Mouse (Mus musculus): Measurements from ENCODE around the gene Cit. TPM values are rescaled to one million over a fixed set of nuclear protein-coding genes. Genes with fewer than 3 reads are reported as not detected.
A peak's percentile ranks its signal among the peaks of the same experiment; 100 is the strongest.
"Not testable (repeated sequence)": the region's sequence is repeated elsewhere in the genome, so short reads cannot be mapped to it uniquely, and the experiment has no call there.

The Cit gene
- 16.6 and 16.8 TPM in 2 replicates for polyA plus RNA-seq (2014; fragmentation: Nextera tagmentation; extraction: Ambion mirVana)

DNA sequence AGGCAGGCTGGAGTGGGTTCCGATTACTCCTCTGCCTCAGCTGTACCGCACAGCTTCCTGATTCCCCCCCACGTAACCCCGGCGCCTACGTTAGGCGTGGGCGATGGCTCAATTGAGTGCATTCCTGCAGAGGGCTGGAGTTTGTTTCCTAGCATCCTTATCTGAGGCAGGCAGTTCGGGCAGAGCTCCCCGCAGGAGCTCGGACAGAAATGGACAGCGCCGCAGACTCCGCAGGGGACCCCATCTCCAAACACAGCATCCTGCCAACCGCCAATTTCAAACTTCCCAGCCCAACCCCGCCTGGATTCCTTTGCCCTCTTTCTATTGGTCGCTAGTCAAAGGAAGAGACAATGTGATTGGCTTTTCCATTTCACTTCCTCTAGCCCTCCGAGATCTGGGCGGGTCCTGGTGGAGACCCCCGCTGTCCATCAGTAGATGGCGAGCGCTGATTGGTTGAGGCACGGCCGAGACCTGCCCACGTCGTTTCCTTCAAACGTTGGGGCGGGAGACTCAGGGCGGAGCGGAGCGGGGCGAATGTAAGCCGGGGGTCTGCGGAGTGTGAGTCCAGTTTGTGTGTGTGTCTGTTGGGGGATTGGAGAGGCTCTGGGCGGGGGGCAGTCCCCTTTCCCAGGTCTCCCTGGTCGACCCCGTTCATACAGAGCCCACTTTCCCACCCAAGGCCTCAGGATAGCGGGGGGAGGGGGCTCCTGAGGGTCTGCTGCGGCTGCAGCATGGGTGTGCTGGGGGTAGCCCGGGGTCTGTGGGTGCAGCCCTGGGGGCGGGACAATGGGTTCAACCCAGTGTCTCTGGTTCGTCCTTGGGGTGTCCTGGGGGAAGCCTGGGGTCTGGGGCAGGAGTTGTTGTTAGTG lies at the start of gene Cit:
Gene Cit (plus strand): TSS at position 513 of the 869 bp plus-strand sequence.
- DNase-seq (ENCODE audit: low spot score) (peak; percentile 99), ATAC-seq (ENCODE audit: low read depth) (peak; percentile 100)
- peak within 1 kb of the TSS; percentile 71 for H3K4me3 ChIP-seq (ENCODE audit: low read depth, low read length)
- H3K4me2 ChIP-seq (ENCODE audit: low read depth, low read length): peak within 1 kb of the TSS; percentile 96
- H3K36me3 ChIP-seq (ENCODE audit: control insufficient read depth, insufficient read depth, low read length): 0 out of 2 replicates have a peak, but pooled peaks cover 3% of the 10 kb centered on the region
- H3K27ac ChIP-seq (replicated peaks; ENCODE audit: low read depth, low read length): 0 out of 2 replicates have a peak within 1 kb of the TSS, but pooled peaks have one; percentile 15
- no peaks in the 10 kb centered on the region for H3K9me3 ChIP-seq (ENCODE audit: control insufficient read depth, low read length)
- under 1% methylated on average over 36 of the region's 42 CpGs for WGBS
- H3K27me3 ChIP-seq (replicated peaks; ENCODE audit: control insufficient read depth, insufficient read depth, low read length): no peaks in the 10 kb centered on the region
- H3K4me1 ChIP-seq (ENCODE audit: control insufficient read depth, insufficient read depth, low read length): peaks cover 13% of the 10 kb centered on the region
- peak within 1 kb of the TSS; percentile 81 for H3K9ac ChIP-seq (ENCODE audit: low read depth, low read length)

DNA sequence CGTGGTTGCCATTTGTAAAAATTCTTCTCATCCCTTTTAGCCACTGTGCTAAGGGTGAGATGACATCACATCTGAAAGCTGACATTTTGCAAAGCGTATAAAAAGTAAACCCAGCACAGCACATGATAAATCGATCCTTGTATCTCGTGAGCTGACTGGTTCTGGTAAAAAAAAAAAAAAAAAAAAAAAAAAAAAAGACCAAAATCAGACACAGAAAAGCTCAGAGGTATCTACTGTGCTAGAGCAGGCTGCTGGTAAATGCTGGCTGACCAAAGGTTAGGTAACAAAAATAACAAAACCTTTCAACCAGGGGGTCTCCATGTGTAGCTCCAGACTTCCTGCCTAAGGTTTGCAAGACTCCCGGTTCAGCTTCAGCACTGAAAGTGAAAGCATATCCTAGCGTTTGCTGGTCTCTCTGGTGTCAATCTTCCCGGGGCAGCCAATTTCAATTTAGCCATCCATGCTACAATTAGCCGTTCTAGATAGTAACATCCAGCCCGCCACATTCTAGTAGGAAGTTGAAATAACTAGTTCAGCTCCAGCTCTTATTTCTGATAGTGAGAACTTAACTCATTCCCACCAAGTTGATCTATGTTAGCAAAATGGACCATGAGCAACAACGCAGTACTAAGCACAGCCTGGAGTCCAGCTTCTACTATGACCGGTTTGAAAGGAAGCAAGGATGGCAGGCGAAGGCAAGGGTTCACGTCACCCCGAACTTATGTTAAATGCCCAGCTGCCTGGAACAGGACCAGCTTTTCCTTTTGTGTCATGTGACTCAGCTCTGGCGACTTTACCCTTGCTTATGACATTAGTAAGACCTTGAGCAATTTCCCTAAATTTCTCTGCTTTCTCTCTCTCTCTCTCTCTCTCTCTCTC lies 45.8 kb upstream of the Cit start:
- WGBS: 57% methylated on average over 15 of the region's 15 CpGs
- peak overlapping the region; percentile 15; the same call in 1 of the 2 replicates for H3K4me2 ChIP-seq (ENCODE audit: low read depth, low read length)
- no peaks in the 10 kb centered on the region for H3K9me3 ChIP-seq (ENCODE audit: control insufficient read depth, low read length)
- H3K27me3 ChIP-seq (replicated peaks; ENCODE audit: control insufficient read depth, insufficient read depth, low read length): no peaks in the 10 kb centered on the region
- H3K9ac ChIP-seq (ENCODE audit: low read depth, low read length): no peak overlapping the region
- ATAC-seq (ENCODE audit: low read depth) (no peak), DNase-seq (ENCODE audit: low spot score) (no peak)
- H3K36me3 ChIP-seq (ENCODE audit: control insufficient read depth, insufficient read depth, low read length): no peaks in the 10 kb centered on the region
- no peak overlapping the region for H3K27ac ChIP-seq (replicated peaks; ENCODE audit: low read depth, low read length)
- H3K4me1 ChIP-seq (ENCODE audit: control insufficient read depth, insufficient read depth, low read length): no peaks in the 10 kb centered on the region; the same call in 1 of the 2 replicates
- no peak overlapping the region for H3K4me3 ChIP-seq (ENCODE audit: low read depth, low read length)

DNA sequence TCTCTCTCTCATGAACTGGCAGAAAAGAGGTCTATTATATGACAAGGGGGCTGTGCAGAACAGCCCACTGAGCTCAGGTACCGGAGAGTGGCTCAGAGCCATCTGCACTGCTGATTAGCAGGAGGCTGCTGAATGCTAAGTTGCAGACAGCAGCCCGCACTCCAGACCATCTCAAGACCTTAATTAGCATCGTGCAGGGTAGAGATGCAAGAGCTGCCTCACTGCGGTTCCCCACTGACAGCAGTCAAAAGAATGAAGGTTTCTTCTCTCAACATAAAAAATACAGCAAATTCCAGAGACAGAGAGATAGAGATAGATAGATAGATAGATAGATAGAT lies 45.2 kb upstream of the Cit start:
- Histone ChIP-seq H3K27ac (replicated peaks; ENCODE audit: low read depth, low read length) (no peak overlapping the region), H3K4me2 (ENCODE audit: low read depth, low read length) (no peak overlapping the region), H3K9me3 (ENCODE audit: control insufficient read depth, low read length) (no peaks in the 10 kb centered on the region), H3K36me3 (ENCODE audit: control insufficient read depth, insufficient read depth, low read length) (no peaks in the 10 kb centered on the region), H3K9ac (ENCODE audit: low read depth, low read length) (no peak overlapping the region), H3K4me1 (ENCODE audit: control insufficient read depth, insufficient read depth, low read length) (no peaks in the 10 kb centered on the region; the same call in 1 of the 2 replicates), H3K27me3 (replicated peaks; ENCODE audit: control insufficient read depth, insufficient read depth, low read length) (no peaks in the 10 kb centered on the region), H3K4me3 (ENCODE audit: low read depth, low read length) (no peak overlapping the region)
- DNase-seq (ENCODE audit: low spot score): no peak
- ATAC-seq (ENCODE audit: low read depth): no peak
- WGBS: 44% methylated on average over 4 of the region's 4 CpGs

DNA sequence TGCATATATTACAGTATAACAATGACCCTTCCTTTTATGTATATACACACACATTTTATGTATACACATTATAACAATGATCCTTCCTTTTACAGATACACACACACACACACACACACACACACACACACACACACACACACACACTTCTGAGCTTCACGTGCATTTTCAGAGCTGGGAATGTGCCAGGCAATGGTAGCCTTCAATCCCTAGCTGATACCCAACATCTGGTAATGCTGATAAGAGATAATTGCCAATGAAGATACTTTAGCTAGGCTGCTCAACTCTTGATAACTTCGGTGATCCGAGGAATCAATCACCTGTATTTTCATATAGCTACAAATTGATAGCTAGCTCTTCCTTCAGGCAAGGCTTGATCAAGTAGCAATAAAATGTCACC lies 32.8 kb upstream of the Cit start:
- ATAC-seq (ENCODE audit: low read depth): no peak
- WGBS: 88% methylated on average over 3 of the region's 3 CpGs
- no peaks in the 10 kb centered on the region for H3K27me3 ChIP-seq (replicated peaks; ENCODE audit: control insufficient read depth, insufficient read depth, low read length)

DNA sequence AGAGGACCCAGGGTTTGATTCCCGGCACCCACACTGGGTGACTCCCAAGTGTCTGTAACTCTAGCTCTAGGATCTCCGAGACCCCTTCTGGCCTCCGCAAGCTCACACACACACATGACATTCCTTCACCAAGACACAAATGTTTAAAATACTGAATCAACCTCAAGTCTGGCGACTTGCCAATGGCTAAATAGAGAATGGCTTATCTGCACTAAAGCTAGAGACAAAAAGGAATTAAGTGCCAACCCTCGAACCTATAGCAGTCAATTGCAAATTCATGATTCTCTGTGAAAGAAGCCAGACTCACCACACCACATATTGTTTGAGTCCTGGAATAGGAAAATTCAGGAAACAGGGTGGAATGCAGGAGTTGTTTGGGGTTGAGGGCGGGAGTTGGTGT lies 28.1 kb upstream of the Cit start:
- ATAC-seq (ENCODE audit: low read depth) (no peak), DNase-seq (ENCODE audit: low spot score) (peak; percentile 68)
- Histone ChIP-seq H3K4me1 (ENCODE audit: control insufficient read depth, insufficient read depth, low read length) (no peaks in the 10 kb centered on the region), H3K4me3 (ENCODE audit: low read depth, low read length) (no peak overlapping the region), H3K4me2 (ENCODE audit: low read depth, low read length) (no peak overlapping the region), H3K9ac (ENCODE audit: low read depth, low read length) (no peak overlapping the region), H3K9me3 (ENCODE audit: control insufficient read depth, low read length) (no peaks in the 10 kb centered on the region), H3K27me3 (replicated peaks; ENCODE audit: control insufficient read depth, insufficient read depth, low read length) (no peaks in the 10 kb centered on the region), H3K27ac (replicated peaks; ENCODE audit: low read depth, low read length) (no peak overlapping the region), H3K36me3 (ENCODE audit: control insufficient read depth, insufficient read depth, low read length) (no peaks in the 10 kb centered on the region)
- WGBS: 59% methylated on average over 6 of the region's 6 CpGs

More for the DNA sequence above, 32.8 kb upstream of the Cit start:
- H3K4me1 ChIP-seq (ENCODE audit: control insufficient read depth, insufficient read depth, low read length): no peaks in the 10 kb centered on the region
- H3K4me3 ChIP-seq (ENCODE audit: low read depth, low read length): no peak overlapping the region
- no peak overlapping the region for H3K27ac ChIP-seq (replicated peaks; ENCODE audit: low read depth, low read length)
- DNase-seq (ENCODE audit: low spot score): no peak
- no peak overlapping the region for H3K4me2 ChIP-seq (ENCODE audit: low read depth, low read length)
- no peaks in the 10 kb centered on the region for H3K9me3 ChIP-seq (ENCODE audit: control insufficient read depth, low read length)
- H3K9ac ChIP-seq (ENCODE audit: low read depth, low read length): no peak overlapping the region
- no peaks in the 10 kb centered on the region for H3K36me3 ChIP-seq (ENCODE audit: control insufficient read depth, insufficient read depth, low read length)

DNA sequence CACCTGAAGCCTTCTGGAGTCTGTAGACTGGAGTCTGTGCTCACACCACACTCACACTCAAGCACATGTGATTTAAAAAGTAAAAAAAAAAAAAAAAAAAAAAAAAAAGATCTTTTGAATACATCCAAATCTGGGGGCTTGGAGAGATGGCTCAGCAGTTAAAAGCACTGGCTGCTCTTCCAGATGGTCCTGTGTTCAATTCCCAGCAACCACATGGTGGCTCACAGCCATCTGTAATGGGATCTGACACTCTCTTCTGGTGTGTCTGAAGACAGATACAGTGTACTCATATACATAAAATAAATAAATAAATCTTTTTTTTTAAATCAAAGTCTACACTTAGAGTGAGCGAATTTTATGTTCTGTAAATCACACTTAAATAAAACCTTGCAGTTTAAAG lies 27.4 kb upstream of the Cit start:
- not testable (repeated sequence) for DNase-seq (ENCODE audit: low spot score); H3K9ac ChIP-seq (ENCODE audit: low read depth, low read length); H3K4me3 ChIP-seq (ENCODE audit: low read depth, low read length); H3K4me1 ChIP-seq (ENCODE audit: control insufficient read depth, insufficient read depth, low read length); H3K27me3 ChIP-seq (replicated peaks; ENCODE audit: control insufficient read depth, insufficient read depth, low read length); H3K4me2 ChIP-seq (ENCODE audit: low read depth, low read length); H3K9me3 ChIP-seq (ENCODE audit: control insufficient read depth, low read length); H3K27ac ChIP-seq (replicated peaks; ENCODE audit: low read depth, low read length); H3K36me3 ChIP-seq (ENCODE audit: control insufficient read depth, insufficient read depth, low read length); ATAC-seq (ENCODE audit: low read depth)
- WGBS: 76% methylated on average over 1 of the region's 1 CpGs

DNA sequence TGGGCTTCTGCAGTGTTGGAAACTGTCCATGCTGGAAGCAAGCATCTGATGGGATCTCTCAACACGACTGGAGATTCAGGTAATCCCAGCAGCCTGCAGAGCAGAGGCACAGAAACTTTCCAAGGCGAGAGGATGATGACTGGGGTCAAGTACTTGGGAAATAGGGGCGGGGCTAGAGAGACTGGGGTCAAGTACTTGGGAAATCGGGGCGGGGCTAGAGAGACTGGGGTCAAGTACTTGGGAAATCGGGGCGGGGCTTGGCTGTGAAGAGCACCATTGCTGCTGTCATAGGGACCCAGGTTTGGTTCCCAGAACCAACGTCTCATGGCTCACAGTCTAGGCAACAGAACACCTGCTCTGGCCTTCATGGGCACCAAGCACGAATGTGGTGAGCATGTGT lies 25.1 kb upstream of the Cit start:
- Histone ChIP-seq H3K36me3 (ENCODE audit: control insufficient read depth, insufficient read depth, low read length) (no peaks in the 10 kb centered on the region), H3K4me2 (ENCODE audit: low read depth, low read length) (no peak overlapping the region), H3K9me3 (ENCODE audit: control insufficient read depth, low read length) (no peaks in the 10 kb centered on the region), H3K27me3 (replicated peaks; ENCODE audit: control insufficient read depth, insufficient read depth, low read length) (no peaks in the 10 kb centered on the region), H3K4me3 (ENCODE audit: low read depth, low read length) (no peak overlapping the region), H3K9ac (ENCODE audit: low read depth, low read length) (no peak overlapping the region), H3K27ac (replicated peaks; ENCODE audit: low read depth, low read length) (no peak overlapping the region), H3K4me1 (ENCODE audit: control insufficient read depth, insufficient read depth, low read length) (no peaks in the 10 kb centered on the region)
- 71% methylated on average over 9 of the region's 9 CpGs for WGBS
- ATAC-seq (ENCODE audit: low read depth) (no peak), DNase-seq (ENCODE audit: low spot score) (no peak)

DNA sequence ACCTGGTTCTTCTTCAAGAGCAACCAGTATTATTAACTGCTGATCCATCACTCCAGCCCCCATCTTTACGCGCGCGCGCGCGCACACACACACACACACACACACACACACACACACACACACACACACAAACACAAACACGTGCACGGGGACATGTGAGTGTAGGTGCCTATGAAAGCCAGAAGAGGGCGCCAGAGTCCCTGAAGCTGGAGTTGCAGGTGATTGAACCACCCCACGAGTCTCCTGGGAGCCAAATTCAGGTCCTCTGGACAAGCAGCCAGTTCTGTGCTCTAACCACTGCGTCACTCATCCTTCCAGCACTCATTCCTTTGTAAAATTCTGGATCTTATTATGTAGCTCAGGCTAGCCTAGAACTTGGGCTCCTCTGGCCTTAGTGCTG lies 23.9 kb upstream of the Cit start:
- no peak overlapping the region for H3K4me3 ChIP-seq (ENCODE audit: low read depth, low read length)
- no peaks in the 10 kb centered on the region for H3K36me3 ChIP-seq (ENCODE audit: control insufficient read depth, insufficient read depth, low read length)
- no peaks in the 10 kb centered on the region for H3K9me3 ChIP-seq (ENCODE audit: control insufficient read depth, low read length)
- no peaks in the 10 kb centered on the region for H3K27me3 ChIP-seq (replicated peaks; ENCODE audit: control insufficient read depth, insufficient read depth, low read length)
- H3K27ac ChIP-seq (replicated peaks; ENCODE audit: low read depth, low read length): no peak overlapping the region
- no peaks in the 10 kb centered on the region for H3K4me1 ChIP-seq (ENCODE audit: control insufficient read depth, insufficient read depth, low read length)
- ATAC-seq (ENCODE audit: low read depth) (no peak), DNase-seq (ENCODE audit: low spot score) (no peak)
- H3K9ac ChIP-seq (ENCODE audit: low read depth, low read length): no peak overlapping the region
- H3K4me2 ChIP-seq (ENCODE audit: low read depth, low read length): no peak overlapping the region
- WGBS: 90% methylated on average over 12 of the region's 12 CpGs

Measured in embryonic facial prominence, embryonic 14.5 days (tissue).